Mouse (Mus musculus) adrenal gland, adult 18-20 months (tissue): ENCODE data around the gene Tfap4. TPM values are rescaled to one million over a fixed set of nuclear protein-coding genes. Genes with fewer than 3 reads are reported as not detected.
A peak's percentile ranks its signal among the peaks of the same experiment; 100 is the strongest.
"Not testable (repeated sequence)": the region's sequence is repeated elsewhere in the genome, so short reads cannot be mapped to it uniquely, and the experiment has no call there.

Experiments
- DNase-seq, 2 experiments: peaks; one replicate each; pipeline ENCODE4 v3.0.0; 2021 to 2022; ENCODE audit warnings: low spot score in 2 of 2
- total RNA-seq, 2 experiments: library from RNA; stranded (reverse); gene quantifications; 1 replicate in 1 of 2; 2 replicates in 1 of 2; pipeline ENCODE4 v1.2.3; 2021

Tfap4 gene
- total RNA-seq, 2 experiments from 2014 or later = 5.1 to 5.7 TPM

DNA sequence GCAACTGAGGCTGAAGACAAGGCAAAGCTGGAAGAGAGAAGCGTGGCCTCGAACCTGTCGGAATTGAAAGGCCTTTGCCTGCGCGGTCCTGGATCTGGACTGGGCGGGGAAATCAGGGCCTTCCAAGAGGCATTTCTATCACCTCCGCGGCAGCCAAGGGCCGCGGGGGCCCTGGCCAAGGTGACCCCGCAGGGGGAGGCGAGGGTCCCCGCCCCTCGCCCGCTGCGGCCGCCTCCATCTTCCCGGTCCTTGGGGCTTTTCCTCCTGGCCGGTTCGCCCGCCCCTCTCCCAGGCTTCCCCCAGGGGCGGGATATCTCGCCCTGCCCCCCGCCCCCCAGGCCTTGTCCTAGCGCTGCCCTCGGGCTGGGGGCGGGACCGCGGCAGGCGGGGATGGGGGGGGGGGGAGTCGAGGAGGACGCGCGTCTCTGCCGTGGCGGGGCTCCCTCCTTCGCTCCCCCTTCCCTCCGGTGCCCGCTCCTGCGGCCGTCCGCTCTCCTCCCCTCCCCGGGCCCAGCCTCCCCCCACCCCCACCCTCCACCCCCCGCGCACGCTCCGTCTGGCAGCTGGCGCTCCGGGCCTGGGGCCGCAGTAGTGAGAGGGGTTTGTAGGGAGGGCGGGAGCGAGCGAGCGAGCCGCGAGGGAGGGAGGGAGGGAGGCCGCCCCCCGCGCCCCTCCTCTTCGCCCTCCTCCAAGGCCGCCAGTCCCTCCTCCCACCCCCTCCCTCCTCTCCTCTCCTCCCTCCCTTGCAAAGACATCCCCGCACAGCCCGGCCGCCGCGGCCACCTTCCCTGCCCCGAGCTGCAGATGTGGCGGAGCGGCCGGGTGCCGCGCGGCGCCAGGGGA is 34.5 kb upstream of the Tfap4 start, which contains the start of gene Glis2:
TSS of gene Glis2 (plus strand) at position 743 of the 843 bp plus-strand sequence.
- DNase-seq = peak; percentile 64 to 73

DNA sequence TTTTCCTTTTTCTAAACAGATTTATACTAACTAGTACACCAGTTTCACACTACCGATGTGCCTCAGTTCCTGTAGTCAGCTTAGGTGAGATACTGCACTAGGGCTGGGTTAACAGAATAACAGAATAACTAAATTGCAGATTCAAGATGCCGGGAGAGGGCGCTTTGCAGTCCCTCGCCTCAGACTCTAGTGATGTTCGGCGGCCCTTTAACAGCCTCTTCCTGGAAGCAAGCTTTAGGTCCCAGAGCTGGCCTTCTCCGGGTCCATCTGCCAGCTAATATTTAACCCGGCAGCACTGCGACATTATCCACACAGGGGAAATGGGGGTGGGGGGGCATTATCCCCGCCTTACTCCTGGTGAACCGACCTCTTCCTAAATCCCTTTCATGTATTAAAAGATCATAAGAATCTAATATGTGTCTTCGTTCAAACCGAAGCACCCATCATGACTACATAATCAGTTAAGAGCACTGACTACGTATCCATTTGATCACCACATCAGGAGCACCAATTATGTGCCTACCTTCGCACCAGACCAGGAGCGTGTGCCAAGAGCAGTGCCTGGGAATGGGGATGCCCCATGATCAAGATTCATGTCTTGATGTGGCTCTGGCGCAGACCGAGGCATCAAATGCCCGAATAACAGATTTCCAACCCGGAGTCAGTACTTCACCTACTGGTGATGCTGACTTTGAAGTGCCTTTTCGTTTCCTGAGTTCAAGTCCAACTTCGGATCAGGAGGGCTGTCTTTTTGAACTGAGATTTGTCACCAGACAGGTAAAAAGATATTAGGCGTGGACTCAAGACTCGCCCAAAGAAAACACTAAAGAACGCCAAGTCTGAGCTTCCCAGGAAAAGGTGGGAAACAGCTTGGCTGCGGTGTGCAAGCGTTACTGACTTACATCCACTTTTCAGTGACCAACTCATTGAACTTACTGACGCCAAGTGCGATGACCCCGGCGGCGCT is 33.5 kb upstream of the Tfap4 start:
- peak in 1 of 2 experiments; percentile 58 for DNase-seq

DNA sequence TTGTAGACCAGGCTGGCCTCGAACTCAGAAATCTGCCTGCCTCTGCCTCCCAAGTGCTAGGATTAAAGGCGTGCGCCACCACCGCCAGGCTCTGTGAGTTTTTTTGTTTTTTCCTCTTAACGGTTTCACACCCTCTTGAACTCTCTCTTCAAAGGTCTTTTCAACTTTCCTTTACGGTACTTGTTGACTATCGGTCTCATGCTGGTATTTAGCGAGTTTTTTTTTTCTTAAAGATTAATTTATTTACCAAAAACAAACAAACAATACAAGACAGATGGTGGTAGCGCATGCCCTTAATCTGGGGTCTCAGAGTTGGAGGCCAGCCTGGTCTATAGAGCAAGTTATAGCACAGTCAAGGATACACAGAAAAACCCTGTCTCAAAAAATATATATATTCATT is 30.6 kb upstream of the Tfap4 start:
- DNase-seq = no peak

DNA sequence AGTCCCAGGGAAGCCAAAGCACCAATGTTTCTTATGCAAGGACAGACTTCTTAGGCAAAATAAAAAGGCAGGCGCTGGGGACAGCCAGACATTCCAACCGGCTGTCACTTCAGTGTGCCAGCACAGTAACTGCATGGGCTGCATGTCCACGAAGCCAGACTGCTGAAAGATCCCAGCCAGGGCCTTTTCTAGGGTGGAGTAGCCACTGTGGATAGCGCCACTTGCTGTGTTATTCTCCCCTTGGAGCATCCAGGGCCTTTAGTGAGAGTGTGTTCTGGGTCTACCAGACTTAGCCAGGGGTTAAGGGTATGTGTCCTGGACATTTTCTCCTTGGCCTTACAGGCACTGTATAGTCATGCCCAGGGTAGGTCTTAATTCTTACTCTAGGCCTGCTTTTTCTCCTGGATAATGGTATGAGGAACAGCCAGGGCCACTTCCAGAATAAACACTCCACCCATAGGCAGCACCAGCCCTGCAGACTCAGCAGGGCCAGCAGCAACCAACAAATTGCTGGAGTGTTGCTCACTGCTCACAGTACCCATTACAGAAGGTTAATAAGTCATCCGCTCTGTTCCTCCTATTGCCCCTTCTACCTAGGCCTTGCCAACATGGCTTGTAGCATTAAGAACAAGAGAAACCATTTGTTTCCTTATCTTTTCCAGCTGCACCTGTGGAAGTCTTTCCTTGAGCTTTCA is 28.0 kb upstream of the Tfap4 start:
- DNase-seq = no peak

DNA sequence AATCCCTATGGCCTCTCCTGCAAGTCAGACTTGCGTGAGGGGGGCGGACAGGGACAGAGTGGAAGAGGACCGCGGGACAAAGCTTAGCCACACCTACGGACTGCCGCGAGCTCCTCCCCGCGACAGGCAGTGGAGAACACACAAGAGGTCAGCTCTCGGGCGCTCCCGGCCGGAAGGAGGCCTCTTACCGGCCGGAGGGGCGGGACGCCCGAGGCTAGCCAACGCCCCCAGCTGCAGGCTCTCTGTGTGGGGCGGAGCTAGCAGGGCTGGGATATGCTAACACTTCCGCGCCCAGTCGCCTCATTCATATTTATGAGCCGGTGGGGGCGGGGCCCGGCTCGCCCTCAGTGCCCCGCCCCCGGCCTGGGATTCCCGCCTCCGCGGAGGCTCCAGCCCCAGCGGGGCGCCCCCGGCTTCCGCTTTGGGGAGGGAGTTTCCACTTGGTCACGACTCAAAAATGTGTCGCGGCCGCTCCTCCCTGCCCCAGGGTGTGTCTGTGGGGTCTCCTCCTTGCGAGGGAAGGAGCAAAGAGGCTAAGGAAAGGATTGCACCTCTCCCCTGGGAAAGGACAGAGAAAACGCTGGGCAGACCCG is 27.0 kb upstream of the Tfap4 start:
- peak; percentile 94 to 97 for DNase-seq

DNA sequence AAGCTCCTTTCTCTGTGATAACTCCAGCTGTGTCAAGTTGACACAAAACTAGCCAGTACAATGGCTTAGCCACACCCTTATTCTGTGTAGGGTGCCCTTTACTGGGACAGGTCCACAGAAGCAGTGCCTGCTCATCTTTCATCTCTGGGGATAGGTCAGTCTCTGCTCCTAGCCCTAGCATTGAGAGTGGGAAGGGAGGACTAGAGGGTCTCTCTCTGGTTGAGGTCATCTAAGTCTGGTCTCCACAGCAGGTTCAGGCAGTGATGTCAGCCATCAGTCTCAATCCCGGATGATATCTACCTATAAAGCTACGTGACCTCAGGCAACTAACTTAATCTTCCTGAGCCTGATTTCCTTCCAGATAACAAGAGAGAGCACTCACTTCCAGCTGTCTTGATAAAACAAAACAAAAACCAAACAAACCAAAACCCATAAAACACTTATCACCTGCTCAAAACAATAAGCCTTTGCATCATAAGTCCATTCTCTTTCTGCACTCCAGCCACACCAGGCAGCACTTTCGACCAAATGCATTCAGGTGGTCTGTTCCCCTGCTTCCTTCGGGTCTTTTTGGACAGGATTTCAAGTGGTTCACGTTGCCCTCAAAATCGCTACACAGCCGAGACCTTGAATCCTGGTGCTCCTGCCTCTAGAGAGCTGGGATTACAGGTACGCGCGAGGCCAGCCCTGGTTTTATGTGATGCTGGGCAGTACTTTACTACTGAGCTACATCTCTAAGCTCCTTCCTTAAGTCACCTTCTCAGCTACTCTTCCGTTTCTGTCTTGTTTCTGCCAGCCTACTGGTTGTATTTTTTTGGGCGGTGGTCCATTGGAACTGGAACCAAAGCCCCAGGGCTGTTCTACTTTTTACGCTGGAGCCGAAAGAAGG is 26.2 kb upstream of the Tfap4 start:
- DNase-seq = no peak

DNA sequence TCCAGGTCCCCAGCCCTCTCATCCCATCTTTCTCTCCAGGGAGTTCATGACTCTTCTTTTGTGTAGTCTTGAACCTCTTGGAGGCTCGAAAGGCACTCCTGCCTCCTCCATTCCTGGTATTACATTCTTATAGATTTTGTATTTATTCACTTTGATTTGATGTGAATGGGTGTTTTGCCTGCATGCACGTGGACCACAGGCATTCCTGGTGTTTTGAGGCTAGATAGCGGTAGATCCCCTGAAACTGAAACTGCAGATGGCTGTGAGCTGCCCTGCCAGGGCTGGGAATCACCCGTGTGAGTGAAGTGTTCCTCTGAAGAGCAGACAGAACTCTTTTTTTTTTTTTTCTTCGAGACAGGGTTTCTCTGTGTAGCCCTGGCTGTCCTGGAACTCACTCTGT is 24.8 kb upstream of the Tfap4 start:
- DNase-seq = no peak

DNA sequence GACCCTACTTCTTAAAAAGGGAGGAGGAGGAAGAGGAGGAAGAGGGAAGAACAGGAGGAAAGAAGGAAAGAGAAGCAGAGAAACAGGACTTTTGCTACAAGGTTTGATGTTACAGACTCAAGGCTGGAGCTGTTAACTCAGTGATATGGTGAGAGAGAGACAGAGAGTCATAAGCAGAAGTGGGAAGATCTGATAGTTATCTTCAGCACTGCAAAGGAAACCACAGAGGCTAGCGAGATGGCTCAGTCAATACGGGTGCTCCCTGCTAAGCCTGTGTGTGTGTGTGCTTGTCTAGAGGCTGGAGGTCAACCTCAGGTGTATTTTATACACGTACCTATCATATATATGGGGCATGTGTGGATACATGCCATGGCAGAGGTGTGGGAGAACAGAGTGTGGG is 24.2 kb upstream of the Tfap4 start:
- DNase-seq = no peak

DNA sequence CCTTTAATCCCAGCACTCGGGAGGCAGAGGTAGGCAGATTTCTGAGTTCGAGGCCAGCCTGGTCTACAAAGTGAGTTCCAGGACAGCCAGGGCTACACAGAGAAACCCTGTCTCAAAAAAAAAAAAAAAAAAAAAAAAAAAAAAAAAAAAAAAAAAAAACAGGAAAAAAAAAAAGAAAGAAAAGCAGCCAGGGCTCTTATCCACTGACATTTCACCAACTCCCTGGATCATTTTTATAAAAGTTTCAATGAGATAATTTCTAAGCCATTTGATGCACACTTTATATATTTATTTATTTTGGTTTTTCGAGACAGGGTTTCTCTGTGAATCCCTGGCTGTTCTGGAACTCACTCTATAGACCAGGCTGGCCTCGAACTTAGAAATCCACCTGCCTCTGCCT is 21.5 kb upstream of the Tfap4 start:
- DNase-seq = not testable (repeated sequence)

DNA sequence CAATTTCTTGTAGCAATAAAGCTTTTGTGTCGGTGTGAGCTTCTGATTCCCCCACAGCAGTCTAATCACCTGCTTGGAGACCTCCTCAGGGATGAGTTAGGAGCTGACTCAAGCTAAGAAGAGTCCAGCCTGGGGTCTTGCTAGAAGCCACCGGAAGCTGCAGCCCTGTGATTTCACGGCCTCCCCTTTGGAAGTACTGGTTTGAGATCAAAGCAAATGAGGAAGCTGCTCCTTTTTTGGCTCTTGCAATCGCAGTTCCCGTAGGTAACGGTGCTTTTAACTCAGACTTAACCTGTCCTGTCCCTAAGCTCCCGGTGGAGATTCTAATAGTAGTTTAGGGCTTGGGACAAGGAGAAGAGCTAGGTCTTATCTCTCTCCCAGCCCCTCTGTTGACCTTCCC is 19.0 kb upstream of the Tfap4 start:
- DNase-seq = no peak

DNA sequence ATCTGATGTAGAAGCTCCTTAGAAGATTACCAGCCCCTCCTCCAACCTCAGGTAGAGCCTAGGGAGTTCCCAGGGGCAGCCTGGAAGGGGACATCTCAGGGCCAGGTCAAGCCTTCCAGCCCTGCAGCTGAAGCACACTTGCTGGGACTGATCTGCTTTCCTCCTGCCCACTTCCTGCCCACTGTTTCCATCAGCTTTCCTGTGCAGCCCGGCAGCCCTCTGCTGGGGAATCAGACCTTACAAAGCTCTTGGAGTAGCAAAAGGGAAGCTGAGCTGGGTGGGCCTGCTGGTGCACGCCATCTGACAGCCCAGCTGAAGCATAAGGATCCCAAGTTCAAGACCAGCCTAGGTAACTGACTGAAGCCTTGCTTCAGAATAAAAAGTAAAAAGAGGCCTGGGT is 17.2 kb upstream of the Tfap4 start:
- no peak for DNase-seq

DNA sequence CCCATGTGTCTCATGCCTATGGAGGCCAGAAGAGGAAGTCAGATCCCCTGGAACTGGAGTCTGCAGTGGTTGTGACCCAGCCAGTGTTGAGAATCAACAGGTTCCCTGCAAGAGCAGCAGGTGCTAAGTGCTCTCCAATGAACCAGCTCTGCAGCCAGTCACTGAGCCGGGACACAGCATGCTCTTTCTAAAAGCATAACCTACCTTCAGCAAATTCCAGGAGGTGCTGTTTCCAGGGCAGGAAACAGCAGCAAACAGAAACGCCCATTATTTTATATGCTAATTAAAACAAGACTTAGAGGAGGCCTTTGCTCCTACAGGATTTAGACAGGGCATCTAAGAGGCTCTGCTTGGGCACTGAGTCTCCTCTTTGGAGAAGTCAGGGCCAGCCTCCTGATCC is 16.4 kb upstream of the Tfap4 start:
- DNase-seq = no peak

DNA sequence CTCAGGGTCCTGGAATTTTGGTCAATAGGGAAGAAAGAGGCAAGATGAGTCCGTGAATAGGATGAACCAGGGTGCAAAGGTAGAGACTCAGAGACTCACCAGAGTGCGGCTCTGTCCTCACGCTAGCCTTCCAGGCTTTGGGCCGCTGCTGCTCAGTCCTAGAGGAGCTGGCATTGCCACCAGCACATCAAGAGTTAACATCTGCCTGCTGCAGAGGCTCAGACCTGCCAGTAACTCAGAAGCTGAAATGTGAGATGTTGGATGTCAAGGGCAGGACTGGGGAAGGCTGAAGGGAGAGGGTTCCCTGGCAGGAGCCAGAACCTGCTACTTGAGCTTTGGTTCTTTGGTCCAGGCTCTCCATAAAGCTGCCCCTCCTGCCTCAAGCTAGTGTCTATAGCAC is 11.1 kb upstream of the Tfap4 start:
- no peak for DNase-seq

DNA sequence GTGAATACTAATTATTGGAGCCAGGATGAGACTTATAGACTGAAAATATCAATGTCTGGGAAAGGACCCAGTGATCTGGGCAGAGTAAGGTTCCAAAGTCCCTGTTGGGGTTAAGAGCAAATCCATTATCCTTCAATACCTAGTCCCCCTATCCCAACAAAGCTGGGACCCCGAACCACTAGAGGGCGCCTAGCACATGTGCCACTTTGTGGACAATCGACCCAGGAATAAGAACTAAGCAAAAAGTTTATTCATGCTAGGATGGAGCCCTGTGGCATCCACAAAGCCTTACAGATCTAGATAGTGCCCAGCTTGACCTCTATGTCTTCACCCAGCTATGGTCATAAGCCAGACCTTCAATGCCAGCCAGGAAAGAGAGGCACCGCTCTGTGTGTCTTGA is 8.3 kb upstream of the Tfap4 start:
- DNase-seq = peak; percentile 82 to 88

DNA sequence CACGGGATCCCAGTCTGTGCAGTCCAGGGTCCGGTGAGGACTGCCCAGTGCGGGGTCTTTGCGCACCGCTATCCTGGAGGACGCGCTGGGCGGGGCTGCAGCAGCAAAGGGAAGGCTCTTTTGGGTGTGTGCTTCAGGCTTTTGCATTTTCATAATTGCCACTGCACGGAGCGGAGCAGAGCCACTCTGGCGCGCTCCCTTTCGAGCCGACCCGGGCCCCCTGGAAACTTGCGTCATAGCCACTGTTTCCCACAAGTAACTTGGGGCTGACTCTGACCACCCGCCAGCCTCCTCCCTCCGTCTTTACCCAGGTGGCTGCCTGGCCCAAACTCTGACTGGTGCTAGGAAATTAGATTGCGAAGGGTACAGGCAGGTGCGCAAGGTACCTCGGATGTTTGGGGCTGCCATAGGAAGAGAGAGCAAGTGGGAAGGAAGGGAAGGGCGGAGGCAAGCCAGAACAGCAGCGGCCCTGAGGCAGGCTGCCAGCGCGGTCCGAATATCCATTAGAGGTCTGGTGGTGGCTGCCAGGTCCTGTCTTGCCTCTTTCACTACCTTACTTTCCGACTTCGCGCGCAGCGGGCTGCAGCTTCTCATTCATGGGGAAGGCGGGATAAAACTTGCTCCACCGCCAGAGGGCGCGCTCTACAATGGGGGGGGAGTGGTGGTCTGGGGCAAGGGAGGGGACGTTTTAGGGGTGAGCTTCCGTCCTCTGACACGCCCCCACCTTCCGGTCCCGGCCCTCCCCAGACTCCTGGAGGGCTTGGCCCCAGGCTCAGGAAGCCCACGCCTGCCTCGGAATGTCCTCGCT is 695 bp upstream of the Tfap4 start:
- DNase-seq = peak; percentile 62 to 73

DNA sequence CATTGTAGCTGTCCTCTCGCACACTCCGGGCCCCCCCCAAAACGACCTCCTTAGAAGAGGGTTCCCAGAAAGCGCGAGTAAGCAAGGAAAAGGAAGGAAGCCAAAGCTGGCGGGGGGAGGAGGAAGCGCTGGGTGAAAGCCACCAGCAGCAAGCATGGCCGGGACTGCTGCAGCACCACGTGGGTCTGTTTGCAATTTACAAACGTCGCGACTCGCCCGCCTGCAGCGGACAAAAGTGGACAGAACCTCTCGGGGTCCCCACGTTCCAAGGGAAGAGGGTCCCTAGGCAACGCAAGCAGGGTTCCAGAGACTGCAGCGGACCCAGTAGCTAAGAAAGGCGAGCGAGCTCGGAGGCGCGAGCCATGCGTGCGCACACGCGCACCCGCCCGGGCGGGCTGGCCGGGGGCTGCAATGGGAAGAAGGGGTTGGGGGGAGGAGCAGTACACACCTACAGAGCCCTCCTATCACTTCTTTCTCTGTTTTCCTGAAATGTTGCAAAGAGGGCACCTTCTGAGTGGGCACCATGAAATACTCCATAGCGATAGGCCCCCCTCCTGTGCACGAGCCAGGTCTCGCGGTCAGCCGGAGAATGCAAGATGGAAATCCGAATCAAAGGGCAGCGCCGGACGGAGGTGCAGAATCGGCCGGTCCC is 548 bp downstream of the Tfap4 start:
- peak; percentile 59 to 64 for DNase-seq

DNA sequence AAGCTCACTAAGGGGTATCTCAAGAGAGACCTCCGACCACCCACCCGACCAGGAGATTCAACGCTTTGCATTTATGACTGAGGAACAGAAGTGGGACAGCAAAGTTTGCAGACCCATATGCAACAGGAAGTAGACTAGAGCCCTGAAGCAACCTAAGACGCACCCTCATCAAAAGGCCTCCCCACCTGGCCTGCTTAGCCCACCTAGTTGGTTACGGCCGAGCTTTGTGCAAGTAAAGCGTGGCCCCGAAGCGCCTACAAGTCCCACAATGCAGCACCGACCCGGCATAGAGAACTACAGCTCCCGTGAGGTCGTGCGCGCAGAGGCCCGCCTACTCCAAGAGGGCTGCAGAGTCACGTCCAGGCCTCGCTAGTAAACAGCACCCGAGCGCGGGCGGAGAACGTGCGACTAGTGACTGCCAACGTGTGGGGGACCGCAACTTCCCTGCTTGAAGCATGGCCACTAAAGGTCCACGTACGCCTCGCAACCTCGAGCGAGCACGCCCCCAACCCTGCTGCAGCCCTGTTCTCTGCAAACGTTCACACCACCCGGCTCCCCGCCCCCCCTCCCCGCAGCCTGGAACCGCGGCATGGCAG is 1.2 kb downstream of the Tfap4 start:
- DNase-seq = peak; percentile 85 to 87

DNA sequence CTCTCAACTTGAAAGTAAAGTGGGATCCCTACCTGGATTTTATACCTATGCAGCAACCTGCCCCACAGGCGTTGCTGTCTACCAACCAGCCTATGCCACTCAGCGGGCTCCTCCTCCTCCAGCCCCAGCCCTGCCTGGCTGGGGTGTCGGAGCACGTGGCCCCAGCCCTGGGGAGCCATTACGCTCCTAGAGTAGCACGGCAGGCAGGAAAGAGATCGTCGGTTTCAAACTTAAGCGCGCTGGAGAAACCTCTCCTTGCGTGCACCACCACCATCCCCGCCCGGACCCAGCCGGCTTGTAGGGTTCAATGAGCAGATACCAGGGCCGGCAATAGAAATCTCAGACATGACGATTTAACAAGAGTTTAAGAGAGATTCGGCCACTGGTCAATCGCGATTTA is 1.7 kb downstream of the Tfap4 start:
- DNase-seq = peak; percentile 55 to 58
